Mouse (Mus musculus) midbrain, embryonic 14.5 days (tissue): ENCODE data around the gene Mmp15. TPM values are rescaled to one million over a fixed set of nuclear protein-coding genes. Genes with fewer than 3 reads are reported as not detected.

ENCODE experiments used
- ATAC-seq: fragments of 200-750 bp; cut with Nextera tagmentation; 2 replicates; pipeline ENCODE4 v1.8.0; 2017; ENCODE audit warnings: moderate number of reproducible peaks, moderate library complexity; ENCODE audit not compliant: low FRiP score, low TSS enrichment
- DNase-seq: peaks from one replicate; pipeline ENCODE4 v3.0.0-alpha.2; 2015
- H3K27ac ChIP-seq: fragments of 300-500 bp; sonication (generic); replicated peaks from 2 replicates; pipeline ENCODE4 v1.5.1; 2014; ENCODE audit warnings: mild to moderate bottlenecking, low read depth, low read length, moderate library complexity
- H3K27me3 ChIP-seq: fragments of 300-500 bp; sonication (generic); 2 replicates; pipeline ENCODE4 v1.6.1; 2014; ENCODE audit warnings: low read length, control low read depth, mixed read lengths; ENCODE audit not compliant: control insufficient read depth, insufficient read depth
- H3K36me3 ChIP-seq: fragments of 300-500 bp; sonication (generic); 2 replicates; pipeline ENCODE4 v1.6.1; 2014; ENCODE audit warnings: low read length, control low read depth; ENCODE audit not compliant: control insufficient read depth, insufficient read depth
- H3K4me1 ChIP-seq: fragments of 300-500 bp; sonication (generic); 2 replicates; pipeline ENCODE4 v1.6.1; 2014; ENCODE audit warnings: mild to moderate bottlenecking, antibody characterized with exemption, low read length, control low read depth; ENCODE audit not compliant: control insufficient read depth, insufficient read depth
- H3K4me2 ChIP-seq: fragments of 300-500 bp; sonication (generic); 2 replicates; pipeline ENCODE4 v1.6.1; 2014; ENCODE audit warnings: mild to moderate bottlenecking, low read length, moderate library complexity
- H3K4me3 ChIP-seq: fragments of 300-500 bp; sonication (generic); replicated peaks from 2 replicates; pipeline ENCODE4 v1.5.1; 2014; ENCODE audit warnings: low read depth, low read length
- H3K9ac ChIP-seq: fragments of 300-500 bp; sonication (generic); replicated peaks from 2 replicates; pipeline ENCODE4 v1.6.1; 2014; ENCODE audit warnings: mild to moderate bottlenecking, low read length, moderate library complexity
- H3K9me3 ChIP-seq: fragments of 300-500 bp; sonication (generic); 2 replicates; pipeline ENCODE4 v1.6.1; 2016; ENCODE audit warnings: low read length, control low read depth, mixed read lengths; ENCODE audit not compliant: control insufficient read depth
- WGBS: fragments of 180-500 bp; shearing (Covaris S2); extraction: QIAGEN DNeasy Blood & Tissue Kit; methylation state at CpG from one replicate; pipeline ENCODE4 v1.1.7; 2014; 5-methylcytosine and 5-hydroxymethylcytosine counted together
- polyA plus RNA-seq: library from polyadenylated mRNA; unstranded; fragments of >200 nt; fragmentation: Nextera tagmentation; extraction: Ambion mirVana; gene quantifications from 2 replicates; pipeline ENCODE4 v1.2.1, GENCODE M21; 2014

Mmp15 gene
- polyA plus RNA-seq, 1 experiment from 2014 or later: 19.1 TPM

DNA sequence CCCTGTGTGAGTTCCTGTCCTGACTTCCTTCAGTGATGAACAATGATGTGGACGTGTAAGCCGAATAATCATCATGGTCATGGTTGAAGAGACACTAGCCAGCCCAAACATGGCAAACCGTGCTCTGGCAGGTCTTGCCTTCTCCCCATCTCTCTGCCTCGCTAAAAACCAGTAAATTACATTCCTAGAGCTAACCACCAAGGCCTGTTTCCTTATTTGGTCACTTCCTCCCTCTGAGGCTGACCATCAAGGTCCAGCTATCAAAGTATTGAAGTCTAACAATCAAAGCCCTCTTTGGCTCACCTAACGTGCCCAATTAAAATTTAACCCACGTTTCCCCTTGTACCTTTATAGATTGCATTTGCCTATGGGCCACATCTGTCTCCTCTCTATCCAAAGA lies 10.2 kb downstream of the Mmp15 start:
- no peak overlapping the region for H3K27ac ChIP-seq
- peaks cover 19% of the 10 kb centered on the region for H3K4me1 ChIP-seq
- H3K9me3 ChIP-seq: no peaks in the 10 kb centered on the region; the same call in 1 of the 2 replicates
- no peak overlapping the region for H3K4me2 ChIP-seq
- H3K4me3 ChIP-seq: no peak overlapping the region
- DNase-seq: no peak
- WGBS: 78% methylated on average over 6 of the region's 6 CpGs
- no peak for ATAC-seq
- no peak overlapping the region for H3K9ac ChIP-seq
- no peaks in the 10 kb centered on the region for H3K27me3 ChIP-seq
- no peaks in the 10 kb centered on the region for H3K36me3 ChIP-seq

DNA sequence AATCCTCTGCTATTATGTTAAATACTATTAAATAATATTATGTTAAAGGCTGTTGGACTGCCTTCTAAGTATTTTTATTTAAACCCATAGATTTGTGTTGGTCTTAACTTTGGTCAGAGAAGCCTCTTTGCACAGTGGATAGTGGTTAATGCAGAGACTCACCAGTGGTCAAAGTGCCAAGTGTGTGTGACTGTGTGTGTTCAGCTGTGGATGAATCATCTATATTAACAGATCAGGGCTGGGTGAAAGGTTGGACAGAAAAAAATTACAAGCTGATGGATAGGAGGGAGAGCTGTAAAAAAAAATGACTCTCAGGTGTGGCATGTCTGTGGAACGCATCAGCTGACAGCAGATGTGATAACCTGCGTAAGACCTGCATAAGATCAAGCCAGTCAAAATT lies 11.8 kb downstream of the Mmp15 start:
- no peak for ATAC-seq
- Histone ChIP-seq H3K27ac (no peak overlapping the region), H3K9ac (no peak overlapping the region), H3K27me3 (no peaks in the 10 kb centered on the region), H3K4me1 (peaks cover 19% of the 10 kb centered on the region), H3K4me3 (no peak overlapping the region), H3K36me3 (peaks cover 11% of the 10 kb centered on the region), H3K9me3 (no peaks in the 10 kb centered on the region; the same call in 1 of the 2 replicates), H3K4me2 (no peak overlapping the region)
- no peak for DNase-seq
- WGBS: 97% methylated on average over 2 of the region's 2 CpGs

GRCm38 (mm10) chr8:95369581-95370326 lies 17.7 kb downstream of the Mmp15 start:
- Histone ChIP-seq H3K9ac (no peak overlapping the region), H3K36me3 (peaks cover 44% of the 10 kb centered on the region), H3K4me3 (no peak overlapping the region), H3K9me3 (no peaks in the 10 kb centered on the region), H3K4me2 (no peak overlapping the region), H3K27me3 (no peaks in the 10 kb centered on the region), H3K27ac (no peak overlapping the region), H3K4me1 (no peaks in the 10 kb centered on the region)
- 61% methylated on average over 20 of the region's 20 CpGs for WGBS
- DNase-seq (no peak), ATAC-seq (no peak)

DNA sequence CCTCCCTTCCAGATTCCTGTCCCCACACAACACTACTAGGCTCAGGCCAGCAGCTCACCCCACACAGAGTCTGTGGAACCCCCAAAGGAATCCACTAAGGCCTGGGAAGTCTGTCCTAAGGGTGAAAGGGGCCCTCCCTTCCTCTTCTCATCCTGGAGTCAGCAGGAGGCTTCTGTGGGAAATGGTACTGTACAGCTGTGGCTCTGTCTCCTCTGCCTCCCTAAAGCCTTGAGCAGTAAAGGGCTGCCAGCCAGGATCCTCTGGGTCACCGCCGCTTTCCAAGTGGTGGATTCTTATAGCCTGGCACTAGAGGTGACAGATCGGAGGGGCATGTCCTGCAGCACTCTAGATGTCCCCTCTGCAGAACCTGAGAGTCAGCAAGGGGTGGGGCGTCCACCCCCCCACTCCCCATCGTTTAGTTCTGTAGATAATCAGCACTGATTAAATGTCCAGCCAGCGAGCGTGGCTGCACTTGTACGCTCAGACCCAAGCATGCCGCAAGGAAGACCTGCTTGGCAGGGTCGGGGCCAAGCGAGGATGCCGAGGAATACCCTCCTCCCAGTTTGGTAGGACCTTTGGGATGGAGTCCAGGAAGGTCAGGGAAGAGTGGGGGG lies 21.4 kb downstream of the Mmp15 start:
- no peak overlapping the region for H3K4me2 ChIP-seq
- no peak overlapping the region for H3K27ac ChIP-seq
- WGBS: 87% methylated on average over 12 of the region's 12 CpGs
- ATAC-seq (no peak), DNase-seq (no peak)
- peaks cover 35% of the 10 kb centered on the region for H3K36me3 ChIP-seq
- H3K27me3 ChIP-seq: no peaks in the 10 kb centered on the region
- H3K9me3 ChIP-seq: no peaks in the 10 kb centered on the region
- no peak overlapping the region for H3K9ac ChIP-seq
- no peaks in the 10 kb centered on the region for H3K4me1 ChIP-seq
- H3K4me3 ChIP-seq: no peak overlapping the region

DNA sequence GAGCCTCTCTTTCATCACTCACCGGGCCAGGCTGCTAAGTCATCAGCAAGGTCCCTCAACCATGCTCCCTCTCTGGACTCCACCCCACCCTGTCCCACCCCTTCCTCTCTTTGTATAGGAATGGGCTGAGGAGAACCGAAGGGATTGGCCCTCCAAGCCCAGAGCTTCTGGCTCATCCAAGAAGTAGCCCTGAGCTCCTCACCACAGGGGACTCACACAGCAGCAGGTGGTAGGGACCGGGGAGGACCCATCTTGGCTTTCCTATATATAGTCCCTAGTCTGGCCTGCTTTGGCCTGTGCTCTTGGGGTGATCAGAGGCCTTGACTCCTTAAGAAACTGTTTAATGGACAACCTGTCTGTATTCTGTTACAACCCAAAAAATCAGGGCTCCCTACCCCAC lies 22.4 kb downstream of the Mmp15 start:
- Histone ChIP-seq H3K36me3 (peaks cover 31% of the 10 kb centered on the region), H3K9me3 (no peaks in the 10 kb centered on the region), H3K4me2 (no peak overlapping the region), H3K27ac (no peak overlapping the region), H3K4me1 (no peaks in the 10 kb centered on the region), H3K27me3 (no peaks in the 10 kb centered on the region), H3K4me3 (no peak overlapping the region), H3K9ac (no peak overlapping the region)
- DNase-seq (no peak), ATAC-seq (no peak)
- 89% methylated on average over 3 of the region's 3 CpGs for WGBS

DNA sequence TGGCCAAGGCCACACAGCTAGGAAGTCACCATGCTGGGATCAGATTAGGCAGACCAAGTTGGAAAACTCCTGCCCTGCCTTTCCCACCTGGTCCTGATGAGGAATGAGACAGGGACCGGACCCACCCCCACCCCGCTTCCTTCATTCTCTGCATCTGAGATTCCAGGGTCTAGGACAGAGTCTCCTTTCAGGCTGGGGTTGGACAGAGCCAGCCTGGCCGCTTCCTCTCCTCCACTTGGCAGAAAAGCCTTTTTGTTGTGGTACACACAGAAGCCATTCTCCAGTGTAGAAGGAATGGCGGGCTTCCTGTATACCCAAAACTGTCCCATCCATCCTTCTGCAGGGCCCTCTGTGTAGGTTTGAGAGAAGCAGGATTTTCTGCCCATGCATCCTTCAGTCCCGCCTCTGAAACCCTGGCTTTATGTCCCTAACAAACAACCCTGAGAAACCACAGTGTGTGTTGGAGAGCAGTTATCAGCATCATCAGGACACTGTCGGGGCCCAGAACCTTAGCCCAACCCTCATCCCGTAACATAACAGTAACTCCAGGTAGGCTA lies 23.4 kb downstream of the Mmp15 start:
- H3K9me3 ChIP-seq: no peaks in the 10 kb centered on the region
- no peak overlapping the region for H3K4me2 ChIP-seq
- no peak overlapping the region for H3K27ac ChIP-seq
- no peak overlapping the region for H3K9ac ChIP-seq
- peaks cover 23% of the 10 kb centered on the region for H3K36me3 ChIP-seq
- DNase-seq (no peak), ATAC-seq (no peak)
- WGBS: 92% methylated on average over 7 of the region's 7 CpGs
- no peaks in the 10 kb centered on the region for H3K4me1 ChIP-seq
- H3K4me3 ChIP-seq: no peak overlapping the region
- H3K27me3 ChIP-seq: no peaks in the 10 kb centered on the region

DNA sequence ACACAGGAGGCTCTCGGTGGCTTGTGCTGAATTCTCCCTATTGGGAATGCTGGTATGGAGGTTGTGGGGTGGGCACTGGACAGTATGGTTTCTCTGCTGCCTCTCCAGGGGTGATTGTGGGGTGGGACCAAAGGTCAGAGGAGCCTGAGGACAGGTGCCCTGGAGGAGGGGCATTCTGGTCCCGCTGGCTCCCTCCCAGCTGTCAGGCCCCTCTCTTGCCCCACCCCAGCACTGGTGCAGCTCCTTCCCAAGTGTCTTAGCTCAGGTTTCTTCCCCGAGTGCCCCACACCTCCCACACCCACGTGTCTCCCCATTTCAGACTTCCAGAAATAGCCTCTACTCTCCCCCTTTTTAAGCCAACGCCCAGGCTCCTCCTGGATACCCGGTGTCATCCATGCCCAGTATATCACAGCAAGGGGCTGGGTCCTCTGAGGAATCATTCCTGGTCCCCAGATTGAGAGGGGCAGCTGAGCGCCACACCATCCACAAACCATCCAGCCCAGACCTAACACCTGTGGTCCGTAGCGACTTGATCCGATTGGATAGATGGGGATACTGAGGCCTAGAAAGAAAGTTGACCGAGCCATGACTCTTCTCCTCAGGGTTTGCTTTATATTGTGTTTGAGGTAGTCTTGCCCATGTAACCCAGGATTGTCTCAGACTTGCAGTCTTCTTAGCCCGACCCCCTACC lies 24.4 kb downstream of the Mmp15 start:
- Histone ChIP-seq H3K27ac (no peak overlapping the region), H3K36me3 (peaks cover 17% of the 10 kb centered on the region), H3K4me2 (no peak overlapping the region), H3K27me3 (no peaks in the 10 kb centered on the region), H3K4me3 (no peak overlapping the region), H3K4me1 (no peaks in the 10 kb centered on the region), H3K9me3 (no peaks in the 10 kb centered on the region), H3K9ac (no peak overlapping the region)
- WGBS: 85% methylated on average over 12 of the region's 12 CpGs
- DNase-seq: no peak
- no peak for ATAC-seq

- Histone ChIP-seq H3K9me3 (no peaks in the 10 kb centered on the region), H3K4me3 (no peak overlapping the region), H3K4me1 (no peaks in the 10 kb centered on the region), H3K4me2 (no peak overlapping the region), H3K36me3 (peaks cover 12% of the 10 kb centered on the region), H3K27me3 (no peaks in the 10 kb centered on the region), H3K9ac (no peak overlapping the region), H3K27ac (no peak overlapping the region)
- 87% methylated on average over 4 of the region's 4 CpGs for WGBS
- no peak for ATAC-seq
- DNase-seq: no peak
Observed at GRCm38 (mm10) chr8:95377101-95377500, 25.0 kb downstream of the Mmp15 start.
